Mouse (Mus musculus) stomach, embryonic 15.5 days (tissue): ENCODE results near the gene Crybg1. TPM values are rescaled to one million over a fixed set of nuclear protein-coding genes. Genes with fewer than 3 reads are reported as not detected.
A peak's percentile ranks its signal among the peaks of the same experiment; 100 is the strongest.

Experiments
- ATAC-seq: fragments of 200-750 bp; cut with Nextera tagmentation; 2 replicates; pipeline ENCODE4 v1.8.0; 2017; ENCODE audit warnings: low read depth, moderate number of reproducible peaks, moderate TSS enrichment; ENCODE audit not compliant: insufficient read depth, low FRiP score
- H3K27ac ChIP-seq: fragments of 300-500 bp; sonication (generic); 2 replicates; pipeline ENCODE4 v1.5.1; 2015; ENCODE audit warnings: mild to moderate bottlenecking, inconsistent platforms
- H3K27me3 ChIP-seq: fragments of 300-500 bp; sonication (generic); replicated peaks from 2 replicates; pipeline ENCODE4 v1.6.1; 2015; ENCODE audit warnings: inconsistent platforms
- H3K36me3 ChIP-seq: fragments of 300-500 bp; sonication (generic); 2 replicates; pipeline ENCODE4 v1.6.1; 2015; ENCODE audit warnings: inconsistent platforms
- H3K4me1 ChIP-seq: fragments of 300-500 bp; sonication (generic); 2 replicates; pipeline ENCODE4 v1.6.1; 2015; ENCODE audit warnings: inconsistent platforms
- H3K4me2 ChIP-seq: fragments of 300-500 bp; sonication (generic); 2 replicates; pipeline ENCODE4 v1.6.1; 2015; ENCODE audit warnings: mild to moderate bottlenecking, inconsistent platforms
- H3K4me3 ChIP-seq: fragments of 300-500 bp; sonication (generic); replicated peaks from 2 replicates; pipeline ENCODE4 v1.5.1; 2015; ENCODE audit warnings: inconsistent platforms
- H3K9ac ChIP-seq: fragments of 300-500 bp; sonication (generic); 2 replicates; pipeline ENCODE4 v1.6.1; 2015; ENCODE audit warnings: inconsistent platforms
- H3K9me3 ChIP-seq: fragments of 300-500 bp; sonication (generic); 2 replicates; pipeline ENCODE4 v1.6.1; 2016; ENCODE audit warnings: inconsistent platforms
- WGBS: fragments of 180-500 bp; shearing (Covaris S2); methylation state at CpG from one replicate; pipeline ENCODE4 v1.1.7; 2015; 5-methylcytosine and 5-hydroxymethylcytosine counted together
- polyA plus RNA-seq: library from polyadenylated mRNA; unstranded; fragments of >200 nt; fragmentation: Nextera tagmentation; extraction: Ambion mirVana; gene quantifications from 2 replicates; pipeline ENCODE4 v1.2.1, GENCODE M21; 2015

The Crybg1 gene
- polyA plus RNA-seq, 1 experiment from 2014 or later, result 2.5 TPM

- Histone ChIP-seq H3K27ac (no peak overlapping the region), H3K4me2 (no peak overlapping the region), H3K4me3 (no peak overlapping the region), H3K9me3 (no peaks in the 10 kb centered on the region), H3K36me3 (no peaks in the 10 kb centered on the region), H3K4me1 (no peaks in the 10 kb centered on the region), H3K9ac (no peak overlapping the region), H3K27me3 (no peaks in the 10 kb centered on the region)
- WGBS, result 52% methylated on average over 13 of the region's 13 CpGs
- ATAC-seq, result no peak
Observed at GRCm38 (mm10) chr10:44138137-44138855, 10.4 kb downstream of the Crybg1 start.

GRCm38 (mm10) chr10:44126047-44126446 is 22.6 kb downstream of the Crybg1 start:
- Histone ChIP-seq H3K27ac (no peak overlapping the region), H3K36me3 (no peaks in the 10 kb centered on the region), H3K4me3 (no peak overlapping the region), H3K9ac (no peak overlapping the region), H3K4me1 (no peaks in the 10 kb centered on the region), H3K27me3 (no peaks in the 10 kb centered on the region), H3K9me3 (no peaks in the 10 kb centered on the region), H3K4me2 (no peak overlapping the region)
- ATAC-seq, result no peak
- WGBS, result 79% methylated on average over 5 of the region's 5 CpGs

GRCm38 (mm10) chr10:44124400-44124933 is 24.2 kb downstream of the Crybg1 start:
- no peak overlapping the region for H3K9ac ChIP-seq
- no peaks in the 10 kb centered on the region for H3K36me3 ChIP-seq
- WGBS, result 45% methylated on average over 6 of the region's 6 CpGs
- no peak overlapping the region for H3K4me2 ChIP-seq
- no peaks in the 10 kb centered on the region for H3K4me1 ChIP-seq
- ATAC-seq, result no peak
- H3K4me3 ChIP-seq, result no peak overlapping the region
- no peaks in the 10 kb centered on the region for H3K9me3 ChIP-seq
- H3K27ac ChIP-seq, result no peak overlapping the region
- no peaks in the 10 kb centered on the region for H3K27me3 ChIP-seq

GRCm38 (mm10) chr10:44118616-44119015 is 30.0 kb downstream of the Crybg1 start:
- WGBS, result 41% methylated on average over 4 of the region's 4 CpGs
- no peaks in the 10 kb centered on the region for H3K27me3 ChIP-seq
- no peaks in the 10 kb centered on the region for H3K9me3 ChIP-seq
- H3K4me3 ChIP-seq, result no peak overlapping the region
- no peak overlapping the region for H3K4me2 ChIP-seq
- H3K27ac ChIP-seq, result no peak overlapping the region
- no peak for ATAC-seq
- no peak overlapping the region for H3K9ac ChIP-seq
- 0 out of 2 replicates have a peak, but pooled peaks cover 8% of the 10 kb centered on the region for H3K4me1 ChIP-seq
- no peaks in the 10 kb centered on the region for H3K36me3 ChIP-seq

- no peak overlapping the region for H3K9ac ChIP-seq
- no peaks in the 10 kb centered on the region for H3K36me3 ChIP-seq
- no peak overlapping the region for H3K4me3 ChIP-seq
- ATAC-seq, result no peak
- H3K27me3 ChIP-seq, result no peaks in the 10 kb centered on the region
- no peak overlapping the region for H3K4me2 ChIP-seq
- 0 out of 2 replicates have a peak, but pooled peaks cover 8% of the 10 kb centered on the region for H3K4me1 ChIP-seq
- no peak overlapping the region for H3K27ac ChIP-seq
- no peaks in the 10 kb centered on the region for H3K9me3 ChIP-seq
- 88% methylated on average over 5 of the region's 5 CpGs for WGBS
Observed at GRCm38 (mm10) chr10:44116796-44117195, 31.9 kb downstream of the Crybg1 start.

- ATAC-seq, result no peak
- Histone ChIP-seq H3K4me3 (no peak overlapping the region), H3K36me3 (no peaks in the 10 kb centered on the region), H3K27me3 (no peaks in the 10 kb centered on the region), H3K9ac (no peak overlapping the region), H3K4me1 (0 out of 2 replicates have a peak, but pooled peaks cover 8% of the 10 kb centered on the region), H3K9me3 (no peaks in the 10 kb centered on the region), H3K4me2 (no peak overlapping the region), H3K27ac (peak overlapping the region; percentile 40; the same call in 1 of the 2 replicates)
- 24% methylated on average over 4 of the region's 4 CpGs for WGBS
Observed at GRCm38 (mm10) chr10:44114611-44115010, 34.0 kb downstream of the Crybg1 start.

- Histone ChIP-seq H3K4me2 (no peak overlapping the region), H3K4me3 (no peak overlapping the region), H3K4me1 (0 out of 2 replicates have a peak, but pooled peaks cover 4% of the 10 kb centered on the region), H3K9ac (no peak overlapping the region), H3K9me3 (no peaks in the 10 kb centered on the region), H3K27ac (peak overlapping the region; percentile 41; the same call in 1 of the 2 replicates), H3K36me3 (no peaks in the 10 kb centered on the region), H3K27me3 (no peaks in the 10 kb centered on the region)
- ATAC-seq, result no peak
- 61% methylated on average over 12 of the region's 12 CpGs for WGBS
Observed at GRCm38 (mm10) chr10:44112005-44112675, 36.5 kb downstream of the Crybg1 start.

GRCm38 (mm10) chr10:44111168-44111567 is 37.5 kb downstream of the Crybg1 start:
- H3K9me3 ChIP-seq, result no peaks in the 10 kb centered on the region
- ATAC-seq, result no peak
- 0 out of 2 replicates have a peak, but pooled peaks cover 4% of the 10 kb centered on the region for H3K4me1 ChIP-seq
- 71% methylated on average over 10 of the region's 10 CpGs for whole genome bisulfite sequencing
- H3K27me3 ChIP-seq, result no peaks in the 10 kb centered on the region
- H3K9ac ChIP-seq, result no peak overlapping the region
- no peaks in the 10 kb centered on the region for H3K36me3 ChIP-seq
- H3K27ac ChIP-seq, result peak overlapping the region; percentile 55
- no peak overlapping the region for H3K4me2 ChIP-seq
- H3K4me3 ChIP-seq, result no peak overlapping the region

GRCm38 (mm10) chr10:44110460-44110859 is 38.2 kb downstream of the Crybg1 start:
- no peaks in the 10 kb centered on the region for H3K27me3 ChIP-seq
- no peak for ATAC-seq
- H3K4me1 ChIP-seq, result 0 out of 2 replicates have a peak, but pooled peaks cover 4% of the 10 kb centered on the region

GRCm38 (mm10) chr10:44094794-44095193 is 53.9 kb downstream of the Crybg1 start:
- 57% methylated on average over 2 of the region's 2 CpGs for WGBS
- ATAC-seq, result peak; percentile 43; the same call in 1 of the 2 replicates

More at GRCm38 (mm10) chr10:44110460-44110859, 38.2 kb downstream of the Crybg1 start:
- no peak overlapping the region for H3K4me3 ChIP-seq
- no peaks in the 10 kb centered on the region for H3K9me3 ChIP-seq
- no peak overlapping the region for H3K9ac ChIP-seq
- no peak overlapping the region for H3K4me2 ChIP-seq
- no peaks in the 10 kb centered on the region for H3K36me3 ChIP-seq
- H3K27ac ChIP-seq, result no peak overlapping the region

GRCm38 (mm10) chr10:44091757-44092156 is 56.9 kb downstream of the Crybg1 start:
- no peaks in the 10 kb centered on the region for H3K27me3 ChIP-seq
- H3K27ac ChIP-seq, result no peak overlapping the region
- H3K9ac ChIP-seq, result no peak overlapping the region
- ATAC-seq, result no peak
- WGBS, result 92% methylated on average over 2 of the region's 2 CpGs
- no peak overlapping the region for H3K4me3 ChIP-seq
- no peak overlapping the region for H3K4me2 ChIP-seq
- 0 out of 2 replicates have a peak, but pooled peaks cover 3% of the 10 kb centered on the region for H3K36me3 ChIP-seq
- H3K9me3 ChIP-seq, result no peaks in the 10 kb centered on the region
- no peaks in the 10 kb centered on the region for H3K4me1 ChIP-seq

More at GRCm38 (mm10) chr10:44094794-44095193, 53.9 kb downstream of the Crybg1 start:
- 0 out of 2 replicates have a peak, but pooled peaks cover 3% of the 10 kb centered on the region for H3K36me3 ChIP-seq
- H3K4me1 ChIP-seq, result no peaks in the 10 kb centered on the region
- H3K4me3 ChIP-seq, result no peak overlapping the region
- no peaks in the 10 kb centered on the region for H3K27me3 ChIP-seq
- no peak overlapping the region for H3K27ac ChIP-seq
- H3K9ac ChIP-seq, result no peak overlapping the region
- H3K4me2 ChIP-seq, result no peak overlapping the region
- H3K9me3 ChIP-seq, result no peaks in the 10 kb centered on the region

- Histone ChIP-seq H3K36me3 (no peaks in the 10 kb centered on the region), H3K4me1 (no peaks in the 10 kb centered on the region), H3K4me3 (no peak overlapping the region), H3K4me2 (no peak overlapping the region), H3K27me3 (no peaks in the 10 kb centered on the region), H3K9ac (no peak overlapping the region), H3K27ac (no peak overlapping the region), H3K9me3 (no peaks in the 10 kb centered on the region)
- no peak for ATAC-seq
- WGBS, result 60% methylated on average over 6 of the region's 6 CpGs
Observed at GRCm38 (mm10) chr10:44080351-44080750, 68.3 kb downstream of the Crybg1 start.
